Mouse (Mus musculus) kidney, adult 2 months (tissue): ENCODE measurements at regions not wholly inside any gene's neighbourhood (a gene's known extent, or its start where the extent isn't known, plus 50 kb on each side); places are given as distances from the start of the nearest gene placed in this dataset.

Source experiments
- CTCF ChIP-seq: fragments of 200-500 bp; conservative IDR thresholded peaks from 2 replicates; pipeline ENCODE4 v1.5.1; 2011; ENCODE audit warnings: low read depth, mild to moderate bottlenecking, control low read depth, low read length, moderate library complexity, mixed read lengths; ENCODE audit not compliant: insufficient read depth, insufficient read length
- POLR2A ChIP-seq: fragments of 200-500 bp; IDR thresholded peaks from one replicate; pipeline ENCODE4 v1.6.1; 2011; ENCODE audit warnings: low read depth, low read length, control low read depth

DNA sequence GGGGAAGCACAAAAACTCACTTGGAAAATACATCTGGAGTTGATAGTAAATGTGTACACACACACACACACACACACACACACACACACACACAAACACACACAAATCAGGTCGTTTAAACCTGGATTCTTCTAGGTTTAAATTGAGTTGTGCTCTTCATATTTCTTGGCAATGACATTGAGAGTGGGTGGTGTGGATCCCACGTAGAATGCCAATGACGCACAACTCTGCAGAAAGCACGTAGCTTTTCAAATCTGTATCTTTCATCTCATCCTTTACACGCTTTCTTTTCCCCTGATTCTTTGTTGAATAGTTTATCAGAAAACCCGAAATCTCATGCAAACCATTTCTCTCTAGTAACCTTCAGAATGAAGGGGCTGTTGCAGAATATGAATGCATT is 424.3 kb upstream of the Celf2 start:
- no peak for TF ChIP-seq CTCF
- no peak for TF ChIP-seq POLR2A
